Mouse (Mus musculus): ENCODE data around the gene Arid4b. TPM values are rescaled to one million over a fixed set of nuclear protein-coding genes. Genes with fewer than 3 reads are reported as not detected.

Gene Arid4b
- polyA plus RNA-seq, 1 experiment = 31.0 TPM

Other genes starting within 250 kb of the Arid4b start
- gene B3galnt2, start 108.8 kb upstream of the Arid4b start, polyA plus RNA-seq (2012; rRNA removed) = 24.9 and 28.9 TPM in 2 replicates
- 201 and 213 TPM in 2 replicates for gene Tbce, start 23.6 kb upstream of the Arid4b start, polyA plus RNA-seq (2012; rRNA removed)
- gene Ggps1, start 256 bp downstream of the Arid4b start, polyA plus RNA-seq (2012; rRNA removed) = 39.3 and 46.3 TPM in 2 replicates

Measured in frontal cortex, adult 2 months (tissue).